Mouse (Mus musculus) heart, adult 9 months (tissue): ENCODE data around the gene Sec11a.
"Not testable (repeated sequence)": the region's sequence is repeated elsewhere in the genome, so short reads cannot be mapped to it uniquely, and the experiment has no call there.

Experiments used
- DNase-seq, 2 experiments: peaks; one replicate each; pipeline ENCODE4 v3.0.0; 2022; ENCODE audit warnings: low spot score in 2 of 2

Gene Sec11a

DNA sequence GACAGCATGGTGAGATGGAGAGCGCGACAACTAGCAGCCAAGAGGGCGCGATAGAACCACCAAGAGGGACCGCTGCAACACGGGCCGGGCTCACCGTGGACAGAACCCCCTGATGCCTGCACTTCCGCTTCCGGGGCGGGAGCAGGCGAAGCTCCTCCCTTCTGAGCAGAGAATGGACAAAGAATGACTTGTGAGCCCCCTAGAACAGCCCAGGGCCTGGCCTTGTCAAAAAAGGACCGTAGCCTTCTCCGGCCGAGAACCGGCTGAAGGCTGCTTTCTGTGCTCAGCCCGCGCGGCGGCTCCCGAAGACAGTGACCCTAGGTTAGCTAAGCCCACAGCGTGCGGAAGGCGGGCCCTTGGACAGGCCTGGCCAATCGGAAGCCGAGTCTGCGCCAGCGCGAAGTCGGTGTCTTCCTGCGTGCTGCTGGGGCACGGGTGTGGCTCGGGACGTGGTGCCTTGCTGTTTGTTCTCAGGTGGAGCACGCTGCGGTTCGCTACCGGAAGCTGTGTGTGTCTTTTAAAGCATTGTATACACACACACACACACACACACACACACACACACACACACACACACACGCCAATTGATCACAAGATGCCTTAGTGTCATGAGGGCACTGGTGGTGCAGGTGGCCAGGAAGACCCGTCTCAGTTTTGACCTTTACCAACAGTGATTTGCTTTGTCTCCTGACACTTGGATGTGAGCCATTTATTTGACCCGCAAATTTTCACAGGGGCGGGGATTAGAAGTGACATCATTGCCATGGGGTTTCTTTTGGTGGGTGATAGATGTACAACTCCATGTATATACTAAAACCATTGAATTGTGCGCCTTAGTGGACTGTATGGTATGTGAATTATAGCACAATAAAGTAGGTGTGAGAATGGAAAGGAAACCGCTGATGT lies at the start of gene Sec11a:
Sec11a (minus strand) TSS at position 336 of the 906 bp plus-strand sequence.
- DNase-seq = peak; percentile 94 to 95

GRCm38 (mm10) chr7:80995266-80996146 lies 47.9 kb upstream of the Sec11a start:
- no peak for DNase-seq

- DNase-seq = no peak
Measured at GRCm38 (mm10) chr7:80994663-80995005, 47.1 kb upstream of the Sec11a start.

- no peak for DNase-seq
Measured at GRCm38 (mm10) chr7:80993834-80994662, 46.5 kb upstream of the Sec11a start.

DNA sequence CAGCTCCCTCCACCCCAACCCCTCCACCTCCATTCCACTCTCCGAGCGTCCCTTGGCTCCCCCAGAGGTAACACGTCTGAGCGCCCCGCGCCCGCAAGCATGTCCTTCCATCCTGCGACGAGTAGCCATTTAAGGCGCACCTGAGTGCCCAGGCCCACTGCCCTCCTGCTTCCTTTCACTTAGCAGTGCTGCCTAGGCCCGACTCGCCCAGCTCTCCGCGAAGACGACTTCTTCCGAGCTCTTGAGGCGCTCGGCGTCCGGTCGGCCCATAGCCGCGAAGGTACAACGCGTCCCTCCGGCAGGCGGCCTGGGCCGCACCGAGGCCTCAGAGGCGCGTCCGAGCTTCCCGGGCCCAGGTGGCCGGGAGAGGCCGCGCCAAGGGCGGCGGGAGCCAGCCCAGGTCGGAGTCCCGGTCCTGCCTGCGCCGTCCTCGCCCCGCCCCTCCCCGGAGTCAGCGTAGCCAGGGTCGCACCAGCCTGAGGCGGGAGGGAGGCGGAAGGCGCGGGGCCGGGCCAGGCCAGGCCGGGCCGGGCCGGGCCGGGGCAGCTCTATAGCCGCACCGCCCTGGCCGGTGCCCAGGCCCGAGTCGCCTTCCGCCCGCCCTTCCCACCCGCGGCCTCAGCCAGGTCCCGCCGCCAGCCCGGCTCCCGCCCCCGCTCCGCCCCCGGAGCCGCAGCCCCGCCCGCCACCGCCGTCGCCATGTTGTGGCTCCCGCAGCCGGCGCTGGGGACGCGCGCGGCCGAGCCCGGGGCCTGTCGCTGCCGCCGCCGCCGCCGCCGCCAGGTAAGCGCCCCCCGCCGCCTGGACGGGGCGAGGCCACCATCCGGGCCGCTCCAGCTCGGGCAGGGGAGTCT lies 45.6 kb upstream of the Sec11a start, which contains the start of gene Zfp592:
Zfp592 (plus strand) TSS at position 702 of the 854 bp plus-strand sequence.
- peak; percentile 83 to 86 for DNase-seq

DNA sequence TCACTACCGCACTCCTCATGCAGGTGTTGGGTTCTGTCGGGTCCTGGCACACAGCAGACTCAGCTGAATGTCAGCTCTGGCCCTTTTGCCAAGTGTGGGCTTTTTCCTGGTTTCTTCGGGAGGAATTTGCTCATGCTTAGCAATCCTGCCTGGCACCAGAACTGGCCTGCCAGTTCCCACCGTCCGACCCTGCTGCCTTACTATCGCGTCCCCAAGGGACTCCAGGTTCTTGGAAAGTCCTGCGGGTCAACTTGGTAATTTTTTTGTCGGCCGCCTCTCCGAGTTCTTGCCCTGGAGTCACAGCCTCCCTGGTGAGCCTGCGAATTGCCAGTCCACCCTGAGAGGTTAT lies 45.0 kb upstream of the Sec11a start:
- DNase-seq = peak; percentile 22 to 43

DNA sequence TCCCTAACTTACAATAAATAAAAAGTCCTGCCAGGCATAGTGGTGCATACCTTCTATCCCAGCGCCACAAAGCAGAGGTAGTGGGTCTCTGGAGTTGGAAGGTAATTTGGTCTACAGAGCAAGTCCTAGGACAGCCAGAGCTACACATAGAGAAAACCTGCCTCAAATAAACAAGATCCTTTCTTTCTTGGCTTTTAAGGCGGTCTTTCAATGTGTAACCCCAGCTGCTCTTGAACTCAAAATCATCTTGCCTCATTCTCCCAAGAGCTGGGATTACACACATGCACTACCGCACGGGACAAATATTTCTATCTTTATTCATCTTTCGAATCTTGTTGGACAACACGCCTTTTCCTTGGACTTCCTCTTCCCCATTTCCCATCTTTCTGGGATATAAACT lies 44.5 kb upstream of the Sec11a start:
- peak in 1 of 2 experiments; percentile 20 for DNase-seq

- no peak for DNase-seq
Measured at GRCm38 (mm10) chr7:80991589-80991988, 44.0 kb upstream of the Sec11a start.

GRCm38 (mm10) chr7:80990276-80990675 lies 42.7 kb upstream of the Sec11a start:
- no peak for DNase-seq

- no peak for DNase-seq
Measured at GRCm38 (mm10) chr7:80987805-80988625, 40.4 kb upstream of the Sec11a start.

DNA sequence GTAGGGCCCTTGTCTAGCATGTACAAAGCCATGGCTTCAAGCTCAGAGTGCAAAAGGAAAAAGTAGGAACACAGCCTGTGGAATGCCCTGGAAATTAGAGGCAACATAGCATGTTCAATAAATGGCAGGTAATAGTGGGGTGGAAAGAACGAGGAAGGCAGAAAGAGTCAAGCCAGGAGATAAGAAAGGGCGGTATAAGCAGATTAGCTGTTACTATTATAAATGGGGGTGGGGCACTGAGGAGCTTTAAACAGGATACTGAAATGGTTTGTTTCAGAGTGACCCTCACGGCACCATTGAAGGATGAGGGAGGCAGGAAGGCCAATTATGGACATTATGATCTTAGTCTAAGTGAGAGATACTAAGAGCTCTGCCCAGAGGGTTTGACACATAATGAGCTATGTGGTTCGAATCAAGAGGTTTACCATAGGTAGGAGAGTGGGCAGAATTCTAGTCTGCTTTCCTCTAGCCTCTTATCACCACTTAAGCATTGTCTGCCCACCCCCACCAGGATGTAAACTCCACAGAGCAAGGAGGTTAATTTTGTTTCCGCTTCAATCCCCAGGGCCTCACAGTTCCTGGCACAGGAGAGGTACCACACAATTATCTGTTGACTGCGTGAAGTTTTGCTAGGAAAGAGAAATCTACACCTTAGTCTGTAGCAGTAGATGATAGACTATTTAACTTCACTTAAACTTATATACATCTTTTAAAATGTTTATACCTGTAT lies 39.0 kb upstream of the Sec11a start:
- DNase-seq = no peak

- DNase-seq = no peak
Measured at GRCm38 (mm10) chr7:80980566-80980965, 33.0 kb upstream of the Sec11a start.

DNA sequence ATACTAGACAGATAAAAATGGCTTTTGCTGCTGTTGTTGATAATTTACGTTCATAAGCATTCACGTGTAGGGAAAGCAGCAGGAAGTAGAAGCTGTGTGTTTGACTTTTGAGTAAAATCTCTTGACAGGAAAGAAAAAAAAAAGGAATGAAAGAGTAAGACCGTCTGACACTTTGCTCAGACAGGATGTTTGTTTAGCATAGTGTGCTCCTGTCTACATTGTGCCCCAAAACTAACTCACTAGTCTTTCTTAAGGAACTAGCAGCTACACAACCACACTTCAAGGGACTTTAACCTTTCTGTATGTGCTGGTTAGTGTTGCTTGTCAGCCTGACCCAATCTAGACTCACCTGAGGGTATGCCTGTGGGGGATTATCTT lies 26.0 kb upstream of the Sec11a start:
- DNase-seq = not testable (repeated sequence)

DNA sequence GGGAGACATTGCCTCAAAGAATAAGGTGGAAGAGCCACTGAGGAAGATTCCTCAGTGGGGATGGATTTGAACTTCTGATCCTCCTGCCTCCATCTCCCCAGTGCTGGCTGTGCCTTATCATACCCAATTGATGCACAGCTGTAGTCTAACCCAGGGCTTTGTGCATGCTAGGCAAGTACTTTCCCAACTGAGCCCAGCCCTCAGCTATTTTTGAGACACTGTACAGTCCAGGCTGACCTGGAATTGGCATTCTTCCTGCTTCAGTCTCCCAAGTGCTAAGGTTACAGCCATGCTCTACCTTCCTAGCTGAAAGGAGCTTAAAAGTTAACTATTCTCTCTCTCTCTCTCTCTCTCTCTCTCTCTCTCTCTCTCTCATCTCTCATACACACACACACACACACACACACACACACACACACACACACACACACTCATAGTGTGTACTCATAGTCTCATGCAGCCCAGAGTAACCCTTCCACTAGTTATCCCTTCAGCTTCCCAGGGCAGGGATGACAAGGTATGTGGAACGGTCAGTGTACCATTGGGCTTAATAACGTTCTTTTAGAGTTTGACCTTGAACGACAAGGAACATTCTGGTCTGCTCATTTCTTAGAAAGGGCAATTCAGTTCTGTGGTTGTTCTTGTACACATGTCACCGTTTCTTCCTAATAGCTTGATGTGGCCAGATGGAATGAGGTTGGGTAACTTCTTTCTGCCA lies 25.5 kb upstream of the Sec11a start:
- DNase-seq = not testable (repeated sequence)

- no peak for DNase-seq
Measured at GRCm38 (mm10) chr7:80972082-80972481, 24.5 kb upstream of the Sec11a start.

GRCm38 (mm10) chr7:80971419-80971818 lies 23.8 kb upstream of the Sec11a start:
- DNase-seq = no peak

GRCm38 (mm10) chr7:80970913-80971312 lies 23.3 kb upstream of the Sec11a start:
- peak in 1 of 2 experiments; percentile 23 for DNase-seq

GRCm38 (mm10) chr7:80962799-80963198 lies 15.2 kb upstream of the Sec11a start:
- DNase-seq = no peak

GRCm38 (mm10) chr7:80959003-80959402 lies 11.4 kb upstream of the Sec11a start:
- DNase-seq = no peak
